Mouse (Mus musculus) megakaryocyte, embryonic 14.5 days (primary cell): ENCODE measurements around the gene Kat8. TPM values are rescaled to one million over a fixed set of nuclear protein-coding genes. Genes with fewer than 3 reads are reported as not detected.

Experiments used
- H3K27me3 ChIP-seq: replicated peaks from 2 replicates; pipeline ENCODE3; 2012; ENCODE audit warnings: inconsistent platforms
- H3K36me3 ChIP-seq: replicated peaks from 2 replicates; pipeline ENCODE3; 2012; ENCODE audit warnings: low read length, inconsistent platforms, mixed read lengths
- H3K4me1 ChIP-seq: 2 replicates; pipeline ENCODE4 v1.6.1; 2012; ENCODE audit warnings: inconsistent platforms
- H3K4me3 ChIP-seq: replicated peaks from 2 replicates; pipeline ENCODE3; 2012; ENCODE audit warnings: moderate library complexity, mild to moderate bottlenecking, inconsistent platforms
- H3K9me3 ChIP-seq: 2 replicates; pipeline ENCODE4 v1.6.1; 2012; ENCODE audit warnings: inconsistent platforms
- FLI1 ChIP-seq: IDR thresholded peaks from 2 replicates; pipeline ENCODE4 v1.6.1; 2012; ENCODE audit warnings: low read length, inconsistent platforms, mixed read lengths
- GATA1 ChIP-seq: IDR thresholded peaks from 3 replicates; pipeline ENCODE4 v1.6.1; 2012; ENCODE audit warnings: mixed read lengths, low read length, inconsistent platforms, borderline replicate concordance
- polyA plus RNA-seq: library from polyadenylated mRNA; stranded (reverse); fragments of >175 nt; gene quantifications from 2 replicates; pipeline ENCODE4 v1.2.3, GENCODE M21; 2012; ENCODE audit warnings: low replicate concordance; ENCODE audit not compliant: insufficient read depth

Kat8 gene
- polyA plus RNA-seq, 1 experiment = 4.8 TPM

DNA sequence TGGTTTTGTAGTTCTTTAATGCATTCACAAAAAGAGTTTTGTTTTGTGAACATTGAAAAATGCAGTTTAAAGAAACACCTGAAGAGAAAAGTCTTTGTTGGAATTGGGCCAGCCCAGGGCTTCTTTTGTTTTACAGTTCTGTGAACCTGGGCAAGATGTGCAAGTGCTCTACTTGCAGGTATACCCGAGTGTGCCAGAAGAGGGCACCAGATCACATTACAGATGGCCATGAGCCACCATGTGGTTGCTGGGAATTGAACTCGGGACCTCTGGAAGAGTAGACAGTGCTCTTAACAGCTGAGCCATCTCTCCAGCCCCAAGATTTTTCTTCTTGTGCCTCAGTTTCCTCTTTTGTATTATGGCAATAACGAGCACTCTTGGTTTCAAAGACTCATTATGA lies 5.9 kb downstream of the Kat8 start:
- TF ChIP-seq FLI1 (no peak), GATA1 (no peak)
- peaks cover 33% of the 10 kb centered on the region for H3K4me1 ChIP-seq
- no peaks in the 10 kb centered on the region for H3K9me3 ChIP-seq
- no peak overlapping the region for H3K4me3 ChIP-seq
- peaks cover 75% of the 10 kb centered on the region for H3K36me3 ChIP-seq
- H3K27me3 ChIP-seq = no peaks in the 10 kb centered on the region

GRCm38 (mm10) chr7:127919290-127919689 lies 7.0 kb downstream of the Kat8 start:
- Histone ChIP-seq H3K27me3 (no peaks in the 10 kb centered on the region), H3K36me3 (peaks cover 86% of the 10 kb centered on the region), H3K4me3 (no peak overlapping the region), H3K4me1 (peaks cover 29% of the 10 kb centered on the region), H3K9me3 (no peaks in the 10 kb centered on the region)
- no peak for TF ChIP-seq FLI1
- no peak for TF ChIP-seq GATA1

GRCm38 (mm10) chr7:127921516-127921915 lies 9.2 kb downstream of the Kat8 start:
- no peaks in the 10 kb centered on the region for H3K27me3 ChIP-seq
- peaks cover 88% of the 10 kb centered on the region for H3K36me3 ChIP-seq
- no peaks in the 10 kb centered on the region for H3K9me3 ChIP-seq
- peaks cover 21% of the 10 kb centered on the region for H3K4me1 ChIP-seq
- no peak for TF ChIP-seq GATA1
- TF ChIP-seq FLI1 = no peak
- no peak overlapping the region for H3K4me3 ChIP-seq

DNA sequence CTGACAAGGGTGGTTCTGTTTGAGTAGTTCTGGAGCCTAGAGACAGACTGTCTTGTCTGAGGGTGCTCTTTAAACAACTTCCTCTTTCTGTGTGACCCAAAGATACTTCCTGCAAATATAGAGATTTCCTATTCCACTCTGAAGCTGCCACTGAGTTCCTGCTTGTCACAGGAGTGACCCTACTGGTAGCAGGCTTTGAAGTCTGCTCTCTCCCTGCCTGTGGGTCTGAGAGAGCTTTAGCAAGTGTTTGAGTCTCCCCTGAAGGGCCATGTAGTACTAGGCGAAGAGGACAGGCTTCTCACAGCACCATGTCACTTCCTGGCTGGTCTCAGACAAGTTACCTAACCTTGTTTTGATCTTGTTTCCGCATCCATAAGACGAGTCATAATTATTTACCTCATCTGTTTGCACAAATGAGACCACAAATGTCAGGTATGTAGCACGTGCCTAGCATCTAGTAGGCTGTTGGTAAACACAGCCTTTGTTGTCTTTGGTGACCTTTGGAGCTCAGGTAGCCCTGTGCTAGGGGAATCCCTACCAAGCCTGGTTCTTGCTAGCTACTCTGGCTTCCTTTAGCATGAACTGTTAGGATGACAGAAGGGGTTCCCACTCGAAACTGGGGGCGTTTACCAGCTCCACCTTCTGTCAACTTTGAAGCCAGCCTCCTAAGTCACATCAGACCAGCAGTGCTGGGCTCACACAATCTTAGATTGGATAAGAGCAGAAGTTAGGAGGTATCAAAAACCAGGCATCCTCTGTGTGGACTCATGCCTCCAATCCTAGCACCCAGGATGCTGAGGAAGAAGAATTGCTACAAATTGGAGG lies 10.3 kb downstream of the Kat8 start:
- TF ChIP-seq FLI1 = no peak
- Histone ChIP-seq H3K4me3 (no peak overlapping the region), H3K36me3 (peaks cover 89% of the 10 kb centered on the region), H3K9me3 (no peaks in the 10 kb centered on the region), H3K4me1 (peaks cover 26% of the 10 kb centered on the region), H3K27me3 (no peaks in the 10 kb centered on the region)

DNA sequence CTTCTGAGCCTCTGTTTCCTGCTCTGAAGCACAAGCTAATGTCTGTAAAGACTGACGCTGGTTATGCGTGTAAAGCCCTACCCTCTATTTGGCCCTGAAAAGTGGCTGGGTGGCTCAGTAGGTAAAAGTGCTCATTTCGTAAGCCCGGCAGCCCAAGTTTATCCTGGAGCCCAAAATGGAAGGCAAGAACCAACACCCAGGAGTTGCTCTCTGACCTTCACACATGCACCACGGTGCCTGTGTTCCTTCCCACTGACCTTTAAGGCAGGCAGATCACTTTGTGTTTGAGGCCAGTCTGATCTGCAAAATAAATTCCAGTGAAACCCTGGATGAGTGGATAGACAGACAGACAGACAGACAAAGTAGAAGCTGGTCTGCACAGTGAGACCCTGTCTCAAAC lies 11.4 kb downstream of the Kat8 start:
- TF ChIP-seq FLI1 (no peak), GATA1 (no peak)
- H3K9me3 ChIP-seq = no peaks in the 10 kb centered on the region
- peaks cover 82% of the 10 kb centered on the region for H3K36me3 ChIP-seq
- no peak overlapping the region for H3K4me3 ChIP-seq
- H3K27me3 ChIP-seq = no peaks in the 10 kb centered on the region
- H3K4me1 ChIP-seq = peaks cover 33% of the 10 kb centered on the region

DNA sequence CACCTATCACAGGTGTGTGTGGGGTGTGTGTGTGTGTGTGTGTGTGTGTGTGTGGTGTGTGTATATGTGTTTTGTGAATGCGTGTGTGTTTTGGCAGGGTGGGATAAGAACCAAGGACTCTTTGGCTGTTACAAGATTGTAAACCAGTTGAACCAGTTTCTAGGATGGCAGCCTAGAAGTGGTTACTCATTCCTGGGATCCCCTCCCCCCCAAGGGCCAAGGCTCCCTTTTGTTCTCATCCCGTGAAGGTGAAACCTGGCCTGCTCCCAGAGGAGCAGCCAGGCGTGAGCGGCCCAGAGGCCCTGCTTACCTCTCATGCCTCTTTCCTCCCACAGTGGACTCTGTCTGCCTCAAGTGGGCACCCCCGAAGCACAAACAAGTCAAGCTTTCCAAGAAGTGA lies 12.9 kb downstream of the Kat8 start:
- peaks cover 8% of the 10 kb centered on the region for H3K27me3 ChIP-seq
- TF ChIP-seq GATA1 (no peak), FLI1 (no peak)
- H3K4me1 ChIP-seq = peaks cover 45% of the 10 kb centered on the region
- H3K4me3 ChIP-seq = no peak overlapping the region
- peaks cover 72% of the 10 kb centered on the region for H3K36me3 ChIP-seq
- no peaks in the 10 kb centered on the region for H3K9me3 ChIP-seq

GRCm38 (mm10) chr7:127926066-127926465 lies 13.8 kb downstream of the Kat8 start:
- Histone ChIP-seq H3K9me3 (no peaks in the 10 kb centered on the region), H3K27me3 (peaks cover 8% of the 10 kb centered on the region), H3K4me3 (no peak overlapping the region), H3K4me1 (peaks cover 45% of the 10 kb centered on the region), H3K36me3 (peaks cover 64% of the 10 kb centered on the region)
- TF ChIP-seq GATA1 = no peak
- TF ChIP-seq FLI1 = no peak

DNA sequence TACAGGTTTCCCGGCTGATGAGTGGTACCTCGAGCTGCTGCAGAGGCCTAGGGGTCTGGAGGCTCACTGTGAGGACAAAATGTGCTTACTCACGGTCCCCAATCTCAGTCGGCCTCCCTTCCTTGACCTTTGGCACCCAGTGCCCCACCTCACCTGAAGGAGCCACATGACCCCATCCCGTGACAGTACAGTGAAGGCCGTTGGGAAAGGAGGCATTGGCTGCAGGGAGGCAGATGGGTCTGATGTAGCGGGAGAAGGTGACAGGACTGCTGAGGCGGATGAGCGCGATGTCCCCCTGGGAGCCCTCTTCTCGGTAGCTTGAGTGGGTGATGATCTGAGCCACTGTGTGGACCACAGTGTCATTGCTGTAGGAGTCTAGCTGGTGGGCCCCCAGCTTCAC lies 14.5 kb downstream of the Kat8 start:
- Histone ChIP-seq H3K36me3 (peaks cover 61% of the 10 kb centered on the region), H3K9me3 (no peaks in the 10 kb centered on the region), H3K4me1 (peaks cover 45% of the 10 kb centered on the region), H3K27me3 (peaks cover 8% of the 10 kb centered on the region), H3K4me3 (no peak overlapping the region)
- TF ChIP-seq GATA1 (no peak), FLI1 (no peak)

- no peak for TF ChIP-seq GATA1
- TF ChIP-seq FLI1 = no peak
- peaks cover 52% of the 10 kb centered on the region for H3K36me3 ChIP-seq
- H3K27me3 ChIP-seq = peaks cover 8% of the 10 kb centered on the region
- peaks cover 42% of the 10 kb centered on the region for H3K4me1 ChIP-seq
- no peaks in the 10 kb centered on the region for H3K9me3 ChIP-seq
- no peak overlapping the region for H3K4me3 ChIP-seq
These were observed 15.4 kb downstream of the Kat8 start for GRCm38 (mm10) chr7:127927726-127928125.

- H3K27me3 ChIP-seq = peaks cover 8% of the 10 kb centered on the region
- H3K4me1 ChIP-seq = peaks cover 45% of the 10 kb centered on the region
- peaks cover 43% of the 10 kb centered on the region for H3K36me3 ChIP-seq
- TF ChIP-seq GATA1 = no peak
- TF ChIP-seq FLI1 = no peak
- H3K9me3 ChIP-seq = no peaks in the 10 kb centered on the region
- H3K4me3 ChIP-seq = no peak overlapping the region
These were observed 16.3 kb downstream of the Kat8 start for GRCm38 (mm10) chr7:127928596-127928995.

DNA sequence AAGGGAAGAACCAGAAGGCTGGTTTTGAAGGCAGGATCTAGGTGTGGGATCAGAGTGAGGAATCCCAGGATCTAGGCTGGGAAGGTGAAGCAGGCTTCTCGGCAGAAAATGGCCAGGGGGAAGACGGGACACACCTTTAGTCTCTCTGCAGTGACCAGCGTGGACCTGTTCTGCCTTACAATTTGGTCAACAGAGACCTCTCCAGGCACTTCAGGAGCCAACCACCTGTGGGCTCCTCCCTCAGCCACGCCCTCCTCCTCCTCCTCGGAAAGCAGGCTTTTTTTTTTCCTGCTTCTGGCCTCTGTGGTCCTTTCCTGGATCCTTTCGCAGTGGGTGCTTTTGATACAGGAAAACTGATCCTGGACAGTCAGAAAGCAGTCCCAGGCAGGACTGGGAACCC lies 17.6 kb downstream of the Kat8 start, which contains the start of gene Prss8:
TSS of gene Prss8 (minus strand) at position 182 of the 400 bp plus-strand sequence.
- no peak within 1 kb of the TSS for H3K4me3 ChIP-seq
- peaks cover 8% of the 10 kb centered on the region for H3K27me3 ChIP-seq
- H3K9me3 ChIP-seq = no peaks in the 10 kb centered on the region
- H3K4me1 ChIP-seq = peaks cover 59% of the 10 kb centered on the region
- H3K36me3 ChIP-seq = peaks cover 30% of the 10 kb centered on the region
- TF ChIP-seq FLI1 (no peak), GATA1 (no peak)
